Mouse (Mus musculus) retina, postnatal 1 day (tissue): ENCODE data around the gene Melk.

Experiments used
- DNase-seq: peaks from one replicate; pipeline ENCODE4 v3.0.0-alpha.2; 2012

Melk gene

DNA sequence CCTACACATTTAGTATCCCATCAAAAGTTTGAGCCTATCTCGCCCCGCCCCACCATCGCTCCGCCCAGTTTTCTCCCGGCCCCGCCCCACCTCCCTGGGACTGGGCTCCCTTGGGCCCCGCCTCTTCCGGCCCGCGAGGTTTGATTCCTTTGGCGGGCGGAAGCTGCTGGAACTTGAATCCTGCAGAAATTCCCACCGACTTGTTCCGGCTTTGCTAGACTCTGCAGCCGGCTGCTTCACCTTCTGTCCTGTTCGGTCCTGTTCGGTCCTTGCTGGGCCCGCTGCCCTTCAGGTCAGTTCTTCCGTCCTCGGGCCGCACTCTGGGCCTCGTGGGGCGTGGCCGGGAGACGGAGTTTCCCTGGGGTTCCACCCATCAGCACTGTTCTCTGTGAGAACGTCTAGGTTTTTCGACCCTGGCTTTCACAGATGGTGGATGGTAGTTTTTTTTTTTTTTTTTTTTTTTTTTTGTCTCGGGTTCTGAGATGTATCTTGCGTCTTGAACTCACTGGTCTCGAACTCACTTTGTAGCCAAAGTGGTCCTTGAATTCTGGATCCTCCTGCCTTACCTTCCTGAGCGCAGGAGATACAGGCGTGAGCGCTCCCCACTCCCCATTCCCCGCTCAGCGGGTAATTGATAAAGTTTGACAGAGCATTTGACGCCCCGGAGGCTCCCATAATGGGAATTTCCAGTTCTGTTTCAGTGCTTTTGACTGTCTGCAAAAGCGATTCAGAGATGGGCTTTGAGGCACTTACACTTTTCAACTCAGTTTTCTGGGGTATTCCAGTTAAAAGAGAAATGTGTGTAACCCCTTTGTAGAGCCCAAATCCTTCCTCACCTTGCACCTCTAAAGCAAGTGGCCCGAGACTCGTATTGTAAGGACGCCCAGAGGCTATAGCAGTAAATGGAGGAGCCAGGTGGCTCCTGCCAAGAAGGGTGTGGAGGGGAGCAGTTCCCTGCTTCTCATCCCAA, at the start of gene Melk:
Gene Melk (plus strand): TSS at position 96 of the 970 bp plus-strand sequence.
- DNase-seq, result peak; percentile 91

DNA sequence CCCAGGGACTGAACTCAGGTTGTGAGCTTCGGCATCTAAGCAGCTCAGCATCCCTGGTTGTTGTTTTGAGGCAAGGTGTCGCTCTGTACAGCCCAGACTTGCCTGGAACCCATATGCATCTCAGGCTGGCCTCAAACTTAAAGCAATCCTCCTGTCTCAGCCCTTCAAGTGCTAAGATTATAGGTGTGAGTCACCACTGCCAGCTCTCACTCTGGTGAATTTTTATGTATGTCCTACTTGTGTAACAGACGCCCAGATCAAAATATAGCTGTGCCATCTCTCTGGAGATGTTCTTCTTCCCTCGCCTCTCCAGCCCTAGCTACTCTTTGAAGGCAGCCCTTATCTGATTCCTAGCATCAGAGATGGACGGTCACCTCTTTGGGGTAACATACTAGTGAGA, 49.2 kb upstream of the Melk start:
- no peak for DNase-seq

DNA sequence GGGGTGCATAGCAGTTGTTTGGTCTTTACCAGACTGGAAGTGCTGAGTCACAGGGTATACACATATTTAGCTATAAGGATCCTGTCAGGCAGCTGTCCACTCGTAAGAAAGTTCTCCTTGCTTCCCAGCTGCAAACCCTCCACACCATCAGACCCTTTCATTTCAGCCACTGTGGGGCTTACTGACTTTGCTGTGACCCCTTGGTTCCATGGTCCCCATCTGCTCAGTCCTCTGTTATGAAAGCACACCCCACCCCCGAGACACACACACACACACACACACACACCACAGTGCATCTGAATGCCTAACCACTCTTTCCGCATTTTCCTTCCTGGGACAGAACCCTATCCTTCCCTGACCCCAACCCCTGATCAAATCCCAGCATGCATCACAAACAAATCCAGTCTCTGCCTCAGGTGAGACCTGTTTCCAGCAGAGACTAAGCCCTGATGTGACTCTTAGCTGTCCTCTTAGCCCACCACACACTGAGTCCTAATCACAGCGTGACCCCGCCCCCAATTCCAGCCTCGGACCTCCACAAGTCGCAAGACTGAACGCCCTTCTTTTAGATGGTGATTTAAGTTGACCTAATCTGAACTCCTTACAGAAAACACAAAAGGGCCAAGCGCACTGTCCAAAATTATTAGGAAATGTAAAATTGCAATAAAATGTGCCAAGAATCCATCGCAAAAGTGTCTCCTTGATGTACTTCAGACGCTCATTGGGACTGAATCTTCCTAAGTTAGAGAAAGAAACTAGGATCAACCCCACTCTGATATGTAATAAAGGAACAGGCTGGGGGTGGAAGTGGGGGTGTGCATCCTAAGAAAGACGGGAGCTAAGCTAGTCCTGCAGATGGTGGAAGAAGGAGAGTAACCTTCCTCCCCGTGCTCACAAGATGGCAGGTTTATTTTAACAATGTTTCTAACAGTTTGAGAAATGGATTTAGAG, 48.4 kb upstream of the Melk start:
- no peak for DNase-seq

DNA sequence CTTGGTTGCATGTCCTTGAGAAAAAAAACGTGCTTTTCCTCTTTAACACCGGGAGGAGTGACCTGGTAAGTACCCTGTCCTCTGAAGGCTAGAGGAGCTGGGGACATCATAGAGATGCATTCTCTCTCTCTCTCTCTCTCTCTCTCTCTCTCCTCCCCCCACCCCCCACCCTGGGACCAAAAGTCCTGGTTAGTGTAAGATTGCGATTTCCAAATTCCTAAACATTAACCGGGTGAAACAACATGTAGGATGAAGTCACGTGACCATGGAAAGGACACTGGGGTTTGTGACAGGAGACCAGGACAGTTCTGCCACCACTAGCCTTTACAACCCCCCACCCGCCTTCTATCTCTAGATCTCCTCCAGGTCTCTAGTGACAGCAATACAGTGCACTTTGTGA, 47.5 kb upstream of the Melk start:
- no peak for DNase-seq

DNA sequence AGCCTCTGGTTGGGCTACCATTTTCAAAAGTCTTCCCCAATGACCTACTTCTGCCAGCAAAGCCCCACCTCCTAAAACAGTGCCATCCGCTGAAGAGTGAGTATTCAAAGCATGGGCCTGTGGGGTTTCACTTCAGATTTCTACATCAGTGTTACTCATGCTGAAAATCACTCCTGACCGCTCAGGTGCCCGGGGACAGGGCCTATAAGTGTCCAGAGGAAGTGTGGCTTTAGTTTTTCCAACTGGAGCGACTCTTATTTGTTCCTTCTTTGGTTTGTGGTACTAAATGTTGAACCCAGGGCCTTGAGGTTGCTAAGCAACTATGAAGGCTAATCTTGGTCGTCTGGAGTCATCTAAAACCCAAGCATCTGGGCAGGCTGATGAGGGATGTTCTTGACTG, 46.1 kb upstream of the Melk start:
- no peak for DNase-seq

DNA sequence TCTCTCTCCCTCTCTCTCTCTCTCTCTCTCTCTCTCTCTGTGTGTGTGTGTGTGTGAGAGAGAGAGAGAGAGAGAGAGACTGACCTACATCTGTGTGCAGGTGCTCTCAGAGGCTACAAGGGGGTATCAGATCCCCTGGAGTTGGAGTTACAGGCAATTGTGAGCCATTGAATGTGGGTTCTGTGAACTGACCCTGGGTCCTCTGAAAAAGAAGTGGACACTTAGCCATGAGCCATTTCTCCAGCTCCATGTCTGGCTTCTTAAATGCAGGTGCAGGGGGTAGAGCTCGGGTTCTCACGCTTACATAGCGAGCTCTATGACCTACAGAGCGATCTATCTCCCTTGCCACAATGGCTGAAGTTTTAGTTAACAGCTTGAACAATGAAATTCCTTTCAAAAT, 41.5 kb upstream of the Melk start:
- no peak for DNase-seq

DNA sequence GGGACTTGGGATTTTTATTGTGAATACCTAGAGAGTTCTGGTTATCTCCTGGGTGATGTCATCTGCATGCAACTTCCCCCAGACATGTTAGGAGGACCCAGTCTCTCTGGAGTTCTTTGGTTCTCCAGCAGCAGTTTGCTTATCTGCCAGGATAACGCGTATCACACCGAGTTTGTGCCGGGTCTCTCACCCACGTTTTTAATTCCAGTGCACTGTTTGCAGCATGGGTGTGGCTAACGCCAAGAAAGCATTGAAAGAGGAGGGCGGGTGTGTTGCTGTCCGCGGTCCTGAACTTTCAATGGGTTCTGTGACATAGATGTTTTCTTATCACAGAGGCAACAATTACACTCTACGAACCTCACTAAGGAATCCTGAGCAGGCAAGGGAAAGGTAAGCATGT, 40.4 kb upstream of the Melk start:
- peak; percentile 72 for DNase-seq

DNA sequence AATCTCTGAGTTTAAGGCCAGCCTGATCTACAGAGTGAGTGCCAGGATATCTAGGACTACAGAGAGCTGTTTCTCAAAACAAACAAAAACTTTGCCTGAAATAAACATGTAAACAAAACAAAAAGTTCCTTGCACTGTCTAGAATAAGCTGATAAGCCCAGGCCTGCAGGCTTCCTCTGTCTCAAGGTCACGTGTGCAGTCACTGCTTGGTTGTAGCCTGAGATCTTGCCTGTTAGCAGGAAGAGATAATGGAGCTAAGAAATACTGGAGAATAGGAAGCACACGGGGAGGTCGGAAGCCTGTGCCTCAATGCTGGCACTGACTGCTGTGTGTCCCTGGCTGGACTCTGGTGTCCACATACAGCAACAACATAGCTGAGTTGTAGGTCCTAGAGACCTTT, 35.2 kb upstream of the Melk start:
- DNase-seq, result no peak

DNA sequence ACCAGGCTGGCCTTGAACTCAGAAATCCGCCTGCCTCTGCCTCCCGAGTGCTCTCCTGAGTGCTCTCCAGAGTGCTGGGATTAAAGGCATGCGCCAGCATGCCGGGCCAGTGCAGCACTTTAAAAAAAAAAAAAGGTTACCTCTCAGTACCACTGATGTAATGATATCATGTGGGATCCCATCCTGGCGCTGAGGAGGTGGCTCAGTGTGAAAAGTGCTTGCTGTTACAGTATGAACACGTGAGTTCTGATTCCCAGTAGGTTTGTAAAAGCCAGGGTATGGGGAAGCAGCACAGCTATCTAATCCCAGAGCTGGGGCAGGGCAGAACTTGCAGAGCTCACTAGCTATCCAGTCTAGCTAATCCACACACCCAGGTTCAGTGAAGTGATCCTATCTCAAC, 33.2 kb upstream of the Melk start:
- DNase-seq, result no peak

DNA sequence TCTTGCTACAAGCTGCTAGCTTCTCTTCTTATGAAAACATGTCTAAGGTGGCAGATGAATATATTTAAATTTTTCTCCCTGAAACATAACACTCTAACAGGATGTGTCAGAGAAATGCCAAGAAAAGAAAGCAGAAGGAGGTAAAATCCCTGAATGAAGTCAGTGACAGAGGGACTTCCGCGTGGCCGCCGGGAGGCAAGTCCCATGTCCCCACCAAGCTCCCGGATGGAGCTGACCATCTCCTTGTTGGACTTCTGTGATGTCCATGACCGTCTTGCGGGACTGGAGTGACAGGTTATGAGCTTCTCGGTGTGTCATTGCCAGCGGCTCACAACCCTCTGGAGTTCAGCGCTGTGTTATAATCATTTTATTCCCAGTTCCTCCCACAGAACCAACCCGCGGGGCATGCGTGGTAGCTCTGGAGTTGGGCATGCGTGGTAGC, 31.3 kb upstream of the Melk start:
- no peak for DNase-seq

DNA sequence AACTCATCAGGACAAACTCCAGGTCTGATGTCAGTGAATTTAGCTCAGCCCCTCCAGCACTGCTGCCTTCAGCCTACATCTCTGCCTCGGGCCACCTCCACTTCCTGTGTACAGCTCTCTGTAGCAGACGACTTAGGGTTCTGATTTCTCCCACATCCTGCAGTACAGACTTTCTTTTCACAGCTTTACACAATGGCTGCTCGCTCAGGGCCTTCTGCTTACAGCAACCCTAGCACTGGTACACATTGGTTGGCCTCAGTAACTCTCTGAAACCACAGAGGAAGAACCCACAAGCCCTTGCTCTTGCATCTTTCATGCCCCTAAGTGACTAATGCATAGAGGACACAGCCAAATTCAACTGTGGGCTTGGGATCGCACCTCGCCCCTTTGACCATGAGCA, 29.5 kb upstream of the Melk start:
- DNase-seq, result no peak

DNA sequence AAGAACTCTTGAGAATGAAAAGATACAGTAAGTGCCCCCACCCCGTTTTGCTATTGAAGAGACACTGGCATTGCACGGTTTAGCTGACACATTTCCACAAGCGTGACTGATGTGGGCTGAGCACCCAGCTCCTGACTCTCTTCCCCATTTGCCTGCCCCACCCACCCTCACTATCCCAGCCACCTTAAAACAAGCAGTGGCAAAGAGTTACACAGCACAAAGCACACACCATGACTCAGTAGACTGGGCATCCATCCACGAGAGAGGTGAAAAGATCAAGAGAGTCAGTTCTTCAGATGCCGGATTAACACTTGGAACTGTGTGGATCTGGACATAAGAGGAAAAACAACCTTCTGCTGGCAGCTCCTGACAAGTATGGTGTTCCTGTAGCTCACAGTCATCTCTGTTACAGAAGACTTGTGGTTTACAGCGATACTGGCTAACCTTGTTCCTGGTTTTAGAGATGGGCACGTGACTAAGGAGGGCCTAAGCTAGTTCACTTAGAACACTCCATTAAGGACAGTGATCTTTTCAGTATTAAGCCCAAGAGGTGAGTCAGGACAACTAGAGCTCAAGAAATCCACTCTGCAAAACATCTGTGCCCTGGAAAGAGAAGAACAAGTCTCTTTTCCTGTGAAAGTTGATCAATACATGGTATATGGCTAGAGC, 18.9 kb upstream of the Melk start:
- no peak for DNase-seq

DNA sequence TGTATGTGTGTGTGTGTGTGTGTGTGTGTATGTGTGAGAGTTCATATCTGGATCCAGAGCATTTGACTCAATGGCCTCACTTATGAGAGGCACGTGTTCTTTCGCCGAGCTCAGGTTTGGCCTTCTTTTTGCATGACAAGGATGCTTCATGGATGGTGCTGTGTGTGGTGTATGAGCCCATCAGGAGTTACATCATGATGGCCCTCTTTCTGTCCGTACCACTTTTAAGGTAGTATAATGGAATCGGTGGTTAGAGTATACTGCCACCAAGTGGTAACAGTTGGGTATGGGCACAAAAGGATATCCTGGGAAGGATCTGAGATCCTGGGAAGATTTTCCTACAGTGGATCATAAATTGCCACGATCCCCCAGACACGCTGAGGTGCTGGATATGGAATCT, 8.1 kb upstream of the Melk start:
- DNase-seq, result peak; percentile 81

DNA sequence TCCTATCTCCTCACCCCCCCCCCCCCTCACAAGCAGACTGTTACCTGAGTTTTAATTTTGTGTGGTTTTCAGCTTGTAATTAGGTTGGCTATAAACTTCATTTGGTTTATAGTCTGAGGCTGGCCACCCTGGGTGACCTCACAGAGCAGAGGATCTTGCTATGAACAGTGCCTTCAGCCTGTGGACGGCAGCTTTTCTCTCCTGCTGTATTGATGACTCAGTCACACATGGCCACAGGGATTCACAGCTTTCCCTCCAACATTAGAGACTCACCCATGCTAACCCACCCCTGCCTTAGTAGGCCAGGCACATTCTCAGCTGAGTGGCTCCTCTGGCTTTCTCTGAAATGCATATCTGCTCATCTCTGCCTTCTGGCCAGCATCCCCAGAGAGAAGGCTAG, 4.8 kb upstream of the Melk start:
- no peak for DNase-seq

DNA sequence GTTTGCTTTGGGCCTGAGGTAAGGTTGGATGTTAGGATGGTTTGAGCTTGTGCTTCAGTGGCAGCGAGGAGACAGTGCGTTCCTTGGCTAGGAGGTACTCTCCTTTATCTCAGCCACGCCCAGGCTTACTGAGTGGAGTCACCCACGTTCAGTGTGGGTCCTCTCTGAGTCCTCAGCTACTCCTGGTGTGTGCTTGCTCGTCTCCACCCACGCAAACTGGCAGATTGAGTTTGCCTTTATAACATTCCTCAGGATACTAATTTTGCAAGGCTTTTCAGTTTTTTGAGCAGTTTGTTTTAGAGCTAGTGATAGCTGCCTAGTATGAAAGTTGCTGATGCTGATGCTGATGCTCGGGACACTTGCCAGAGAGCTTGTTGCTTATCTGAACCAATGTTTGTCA, 5.9 kb downstream of the Melk start:
- DNase-seq, result no peak

DNA sequence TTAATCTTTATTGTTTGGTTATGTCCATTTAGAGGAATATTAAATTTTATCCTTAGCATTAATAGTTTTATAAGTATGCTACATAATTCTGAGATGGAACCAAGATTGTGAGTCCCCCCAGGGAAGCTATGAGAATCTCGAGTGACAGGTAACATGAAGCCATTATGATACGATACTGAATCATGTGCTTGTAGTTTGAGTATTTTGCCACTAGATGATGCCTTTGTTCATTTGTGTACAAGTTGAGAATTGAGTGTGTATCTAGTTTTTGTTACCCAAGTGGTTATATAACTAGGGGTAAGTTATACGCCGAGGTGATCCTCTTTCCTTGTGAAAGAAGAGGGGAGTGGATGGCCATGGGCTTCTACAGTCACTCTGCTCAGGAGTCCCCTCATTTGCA, 9.8 kb downstream of the Melk start:
- no peak for DNase-seq

DNA sequence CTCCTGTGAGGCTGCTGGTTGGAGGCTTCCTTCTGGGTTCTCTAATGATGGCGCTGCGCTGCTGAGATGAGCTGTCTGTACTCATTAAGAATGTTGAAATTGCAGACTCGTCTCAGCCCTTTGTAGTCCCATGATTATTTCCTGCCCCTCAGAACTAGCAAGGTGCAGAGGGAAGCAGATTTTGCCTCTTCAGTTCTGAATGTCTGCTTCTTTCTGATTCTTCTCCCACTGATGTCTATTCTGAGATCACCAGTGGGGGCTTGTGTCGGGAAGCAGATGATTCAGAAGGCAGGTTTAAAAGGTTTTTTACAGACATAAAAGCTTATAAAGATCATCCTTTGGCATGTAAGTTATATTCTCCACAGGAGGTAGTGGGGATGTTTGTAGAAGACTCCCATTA, 10.2 kb downstream of the Melk start:
- no peak for DNase-seq

DNA sequence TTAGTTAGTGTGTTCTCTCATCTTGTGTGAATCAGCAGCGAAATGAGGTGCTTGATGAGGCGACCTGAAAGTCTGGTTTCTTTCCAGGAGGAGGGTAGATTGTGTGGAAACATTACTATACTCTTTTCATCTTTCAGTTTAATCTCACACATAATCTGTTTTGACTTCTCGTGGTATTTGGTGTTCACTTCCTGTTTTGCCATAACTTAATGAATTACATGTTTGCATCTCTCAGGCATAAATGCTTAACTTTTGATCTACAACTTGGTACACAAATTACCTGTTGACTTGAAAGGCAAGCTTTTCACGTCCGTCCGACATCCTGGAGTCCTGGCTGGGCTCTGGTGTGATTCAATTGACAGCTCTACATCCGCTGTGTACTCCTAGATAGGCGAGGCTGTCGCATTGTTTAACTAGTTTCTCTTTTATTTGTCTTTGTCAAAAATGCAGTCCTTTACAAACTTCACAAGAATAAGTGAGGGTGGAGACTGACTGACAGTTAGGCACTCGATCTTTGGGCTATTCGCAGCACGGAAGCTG, 15.7 kb downstream of the Melk start:
- no peak for DNase-seq

DNA sequence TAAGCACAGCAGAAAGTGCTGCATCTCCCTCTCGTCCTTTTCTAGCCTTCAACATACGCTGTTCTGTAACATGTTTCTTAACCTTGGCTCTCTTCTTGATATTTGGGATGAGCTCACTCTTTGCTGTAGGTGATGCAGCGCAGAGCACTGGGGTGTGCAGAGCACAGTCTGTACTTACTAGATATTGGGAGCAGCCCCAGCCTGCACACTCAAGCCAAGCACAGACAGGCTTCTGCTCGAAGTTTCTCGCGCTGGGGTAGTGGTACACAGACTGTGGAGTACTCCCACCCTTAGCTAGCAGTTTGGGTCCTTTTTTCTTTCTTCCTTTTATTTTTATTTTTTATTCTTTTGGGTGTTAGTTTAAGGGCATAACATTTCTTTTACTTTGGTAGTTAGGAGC, 19.8 kb downstream of the Melk start:
- no peak for DNase-seq

DNA sequence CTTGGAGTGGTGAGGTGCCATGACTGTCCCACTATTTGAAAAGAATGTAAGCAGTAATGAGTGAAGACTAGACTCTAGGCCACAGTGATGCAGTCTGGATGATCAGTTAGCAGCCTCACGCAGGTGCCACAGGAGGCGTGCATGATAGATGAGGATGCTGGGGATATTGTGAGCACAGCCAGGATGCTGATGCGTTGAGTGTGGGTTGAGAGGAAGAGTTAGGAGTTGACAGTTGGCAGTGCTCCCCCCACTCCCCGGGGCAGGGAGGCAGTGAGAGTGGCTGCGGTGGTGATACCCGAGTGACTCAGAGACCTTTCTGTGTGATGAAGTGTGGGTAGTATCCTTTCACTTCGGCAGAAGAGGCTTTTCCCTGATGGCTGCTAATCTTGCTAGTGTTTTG, 21.4 kb downstream of the Melk start:
- DNase-seq, result no peak

DNA sequence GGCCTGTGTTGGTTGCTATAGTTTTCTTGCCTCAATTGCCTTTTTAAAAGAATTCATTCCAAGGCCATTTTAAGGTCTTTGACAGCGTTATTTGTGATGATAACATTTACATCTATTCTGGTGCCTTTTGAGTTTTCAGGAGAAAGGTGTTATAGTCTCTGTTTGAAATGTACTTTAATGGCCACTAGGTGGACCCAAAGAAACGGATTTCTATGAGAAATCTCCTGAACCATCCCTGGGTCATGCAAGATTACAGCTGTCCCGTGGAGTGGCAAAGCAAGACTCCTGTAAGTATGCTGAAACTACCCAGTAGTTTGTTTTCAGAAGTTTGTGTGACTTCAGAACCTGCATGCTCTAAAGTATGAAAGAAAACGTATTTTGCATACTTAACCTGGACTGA, 24.8 kb downstream of the Melk start:
- DNase-seq, result peak; percentile 51

DNA sequence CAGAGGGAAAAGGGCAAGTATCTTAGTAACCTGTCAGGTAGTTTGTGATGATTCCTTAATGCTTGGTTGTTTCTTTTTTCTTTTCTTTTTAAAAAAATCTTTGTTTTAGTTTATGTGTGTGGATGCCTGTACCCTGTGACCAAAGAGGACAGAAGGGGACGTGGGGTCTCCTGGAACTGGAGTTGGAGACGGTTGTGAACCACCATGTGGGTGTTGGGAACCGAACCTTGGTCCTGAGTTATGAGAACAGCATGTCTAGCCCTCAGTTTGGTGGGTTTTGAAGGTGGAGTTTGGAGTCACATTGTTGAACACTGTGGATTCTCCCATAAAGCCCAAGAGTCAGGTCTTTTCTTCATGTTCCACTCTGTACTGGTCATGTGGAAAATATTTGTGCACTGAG, 26.0 kb downstream of the Melk start:
- no peak for DNase-seq

DNA sequence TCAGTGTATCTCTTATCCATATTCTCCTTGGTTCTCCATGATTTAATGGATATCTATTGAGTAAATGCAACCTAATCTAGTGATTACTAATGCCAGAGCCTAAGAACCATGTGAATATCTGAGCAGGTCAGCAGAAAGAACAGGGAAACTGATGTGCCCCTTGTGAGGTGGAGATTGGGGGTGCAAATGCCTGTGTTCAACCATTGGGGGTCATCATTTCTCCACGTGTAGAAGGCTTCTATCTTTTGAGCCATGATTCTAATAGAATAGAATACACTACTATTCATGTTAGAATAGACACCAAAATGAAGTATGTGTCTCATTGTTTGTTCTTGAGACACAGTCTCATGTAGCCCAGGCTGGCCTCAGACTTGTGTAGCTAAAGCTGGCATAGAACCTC, 27.3 kb downstream of the Melk start:
- DNase-seq, result no peak
